Mouse (Mus musculus): Measurements from ENCODE around the gene Dpf1.

Dpf1 gene

GRCm38 (mm10) chr7:29288942-29289638 is 14.7 kb upstream of the Dpf1 start, which contains the start of gene Ppp1r14a:
Ppp1r14a (plus strand) TSS chr7:29289308.
- DNase-seq (ENCODE audit: low read depth, low spot score): no peak

- no peak for DNase-seq (ENCODE audit: low read depth, low spot score)
Measured at GRCm38 (mm10) chr7:29289856-29290255, 13.9 kb upstream of the Dpf1 start.

- DNase-seq (ENCODE audit: low read depth, low spot score): no peak
Measured at GRCm38 (mm10) chr7:29290691-29291485, 12.9 kb upstream of the Dpf1 start.

GRCm38 (mm10) chr7:29291616-29292457 is 11.9 kb upstream of the Dpf1 start:
- DNase-seq (ENCODE audit: low read depth, low spot score): no peak

GRCm38 (mm10) chr7:29292458-29293098 is 11.2 kb upstream of the Dpf1 start:
- no peak for DNase-seq (ENCODE audit: low read depth, low spot score)

- no peak for DNase-seq (ENCODE audit: low read depth, low spot score)
Measured at GRCm38 (mm10) chr7:29293131-29294065, 10.4 kb upstream of the Dpf1 start.

GRCm38 (mm10) chr7:29294111-29294761 is 9.5 kb upstream of the Dpf1 start:
- DNase-seq (ENCODE audit: low read depth, low spot score): no peak

- no peak for DNase-seq (ENCODE audit: low read depth, low spot score)
Measured at GRCm38 (mm10) chr7:29295861-29296647, 7.7 kb upstream of the Dpf1 start.

- no peak for DNase-seq (ENCODE audit: low read depth, low spot score)
Measured at GRCm38 (mm10) chr7:29296998-29297397, 6.8 kb upstream of the Dpf1 start.

GRCm38 (mm10) chr7:29301127-29301566 is 2.6 kb upstream of the Dpf1 start:
- no peak for DNase-seq (ENCODE audit: low read depth, low spot score)

- no peak for DNase-seq (ENCODE audit: low read depth, low spot score)
Measured at GRCm38 (mm10) chr7:29302641-29303040, 1.1 kb upstream of the Dpf1 start.

GRCm38 (mm10) chr7:29304463-29305262 is 912 bp downstream of the Dpf1 start:
- DNase-seq (ENCODE audit: low read depth, low spot score): no peak

- no peak for DNase-seq (ENCODE audit: low read depth, low spot score)
Measured at GRCm38 (mm10) chr7:29305263-29305988, 1.7 kb downstream of the Dpf1 start.

- no peak for DNase-seq (ENCODE audit: low read depth, low spot score)
Measured at GRCm38 (mm10) chr7:29306108-29306507, 2.4 kb downstream of the Dpf1 start.

- no peak for DNase-seq (ENCODE audit: low read depth, low spot score)
Measured at GRCm38 (mm10) chr7:29306619-29307018, 2.9 kb downstream of the Dpf1 start.

- peak; percentile 85 for DNase-seq (ENCODE audit: low read depth, low spot score)
Measured at GRCm38 (mm10) chr7:29307350-29308104, 3.8 kb downstream of the Dpf1 start.

- DNase-seq (ENCODE audit: low read depth, low spot score): no peak
Measured at GRCm38 (mm10) chr7:29309221-29309721, 5.5 kb downstream of the Dpf1 start.
